Comparison of ENCODE assay signal across 8 mouse cellular contexts in genomic region chr10:88356983-88357559, GRCm38 (mm10). TPM values are rescaled to one million over a fixed set of nuclear protein-coding genes. Genes with fewer than 3 reads are reported as not detected.
DNase-seq lines count a peak whose midpoint lies in the region; ATAC-seq lines count a peak whose summit lies in the region.

No protein-coding gene starts in this region.

- no peaks in the 10 kb centered on the region for H3K9me3 ChIP-seq in intestine, embryonic 15.5 days
- no peaks in the 10 kb centered on the region for H3K9me3 ChIP-seq in midbrain, embryonic 10.5 days (replicated peaks)

- peaks cover 6% of the 10 kb centered on the region; the same call in 1 of the 2 replicates for H3K4me1 ChIP-seq in intestine, embryonic 15.5 days (replicated peaks)
- peaks cover 11% of the 10 kb centered on the region for H3K4me1 ChIP-seq in midbrain, embryonic 10.5 days

- peak overlapping the region; percentile 92 for H3K4me2 ChIP-seq in intestine, embryonic 15.5 days (replicated peaks)

- DNase-seq in Muller cell, postnatal 12 days (ENCODE audit: inconsistent ontology term), result peak; percentile 90
- peak; percentile 18 to 35 for DNase-seq in cerebellum, postnatal 36 days
- peak; percentile 52 to 75 for DNase-seq in gastrocnemius, postnatal 4 days (ENCODE audit: low spot score in 2 of 2)
- peak; percentile 52 for DNase-seq in left cerebral cortex, postnatal 4 days
- peak; percentile 63 for DNase-seq in midbrain, embryonic 10.5 days (ENCODE audit: low spot score)
- DNase-seq in right cerebral cortex, postnatal 36 days (ENCODE audit: low spot score in 2 of 2), result peak; percentile 28 to 36
- peak; percentile 61 to 75 for DNase-seq in urinary bladder, postnatal 4 days (ENCODE audit: low spot score in 2 of 2)

- intact Hi-C loops in left cerebral cortex, postnatal 4 days (cut with DNase I), result no loop called here

- peak overlapping the region; percentile 58 for H3K4me3 ChIP-seq in intestine, embryonic 15.5 days (replicated peaks)
- peak overlapping the region; percentile 63 for H3K4me3 ChIP-seq in midbrain, embryonic 10.5 days

- H3K9ac ChIP-seq in intestine, embryonic 15.5 days, result peak overlapping the region; percentile 57

- WGBS in intestine, embryonic 15.5 days, result 2% methylated on average over 43 of the region's 47 CpGs
- 4% methylated on average over 47 of the region's 47 CpGs for WGBS in midbrain, embryonic 10.5 days

- no peaks in the 10 kb centered on the region for H3K36me3 ChIP-seq in intestine, embryonic 15.5 days
- H3K36me3 ChIP-seq in midbrain, embryonic 10.5 days, result no peaks in the 10 kb centered on the region

- no peak overlapping the region for H3K27ac ChIP-seq in intestine, embryonic 15.5 days
- peak overlapping the region; percentile 78 for H3K27ac ChIP-seq in midbrain, embryonic 10.5 days (replicated peaks)

- ATAC-seq in intestine, embryonic 15.5 days, result peak; percentile 90

- no peaks in the 10 kb centered on the region for H3K27me3 ChIP-seq in intestine, embryonic 15.5 days (replicated peaks)
- H3K27me3 ChIP-seq in midbrain, embryonic 10.5 days (ENCODE audit: low read depth, poor library complexity, severe bottlenecking), result peaks cover 42% of the 10 kb centered on the region

RNA-seq across cellular contexts. Expression of gene Dram1, which starts 21.8 kb away (rescaled TPM):
- 1 to 10 TPM; 4.2 to 4.9 TPM for total RNA-seq in gastrocnemius, postnatal 4 days (2021)
- polyA plus RNA-seq in intestine, embryonic 15.5 days (2015; fragmentation: Nextera tagmentation; extraction: Ambion mirVana), result 3.8 and 4.1 TPM in 2 replicates
- total RNA-seq in left cerebral cortex, postnatal 4 days (2021), result 1 to 10 TPM; 1.6 to 2.1 TPM
- polyA plus RNA-seq in midbrain, embryonic 10.5 days (2016; fragmentation: Nextera tagmentation; extraction: Ambion mirVana), result 0.28 and 0.43 TPM in 2 replicates

RNA-seq across cellular contexts. Expression of gene Gnptab, which starts 21.9 kb away (rescaled TPM):
- total RNA-seq in gastrocnemius, postnatal 4 days (2021), result 10 to 100 TPM; 14.7 to 14.9 TPM
- polyA plus RNA-seq in intestine, embryonic 15.5 days (2015; fragmentation: Nextera tagmentation; extraction: Ambion mirVana), result 15.9 and 16.3 TPM in 2 replicates
- total RNA-seq in left cerebral cortex, postnatal 4 days (2021), result 10 to 100 TPM; 95.3 to 97.6 TPM
- polyA plus RNA-seq in midbrain, embryonic 10.5 days (2016; fragmentation: Nextera tagmentation; extraction: Ambion mirVana), result 6.7 and 7.9 TPM in 2 replicates

Comparison
In these comparisons a context has a peak if more than half of its experiments do, and no peak if none do; other contexts are left out.
1. DNase-seq: peak in every context shown above with its lines; median percentile 90 in Muller cell, postnatal 12 days; 68 in urinary bladder, postnatal 4 days; 64 in gastrocnemius, postnatal 4 days; 63 in midbrain, embryonic 10.5 days; 52 in left cerebral cortex, postnatal 4 days; 32 in right cerebral cortex, postnatal 36 days; 26 in cerebellum, postnatal 36 days.
2. RNA of gene Gnptab, which starts 21.9 kb away (total RNA-seq): 95.3 to 97.6 TPM in left cerebral cortex, postnatal 4 days; 14.7 to 14.9 TPM in gastrocnemius, postnatal 4 days; every median in the first group is over 4 times any median in the second.